Mouse (Mus musculus): ENCODE measurements around the gene Aurkb. TPM values are rescaled to one million over a fixed set of nuclear protein-coding genes. Genes with fewer than 3 reads are reported as not detected.

Gene Aurkb
- polyA plus RNA-seq, 1 experiment from 2014 or later: 139 TPM

DNA sequence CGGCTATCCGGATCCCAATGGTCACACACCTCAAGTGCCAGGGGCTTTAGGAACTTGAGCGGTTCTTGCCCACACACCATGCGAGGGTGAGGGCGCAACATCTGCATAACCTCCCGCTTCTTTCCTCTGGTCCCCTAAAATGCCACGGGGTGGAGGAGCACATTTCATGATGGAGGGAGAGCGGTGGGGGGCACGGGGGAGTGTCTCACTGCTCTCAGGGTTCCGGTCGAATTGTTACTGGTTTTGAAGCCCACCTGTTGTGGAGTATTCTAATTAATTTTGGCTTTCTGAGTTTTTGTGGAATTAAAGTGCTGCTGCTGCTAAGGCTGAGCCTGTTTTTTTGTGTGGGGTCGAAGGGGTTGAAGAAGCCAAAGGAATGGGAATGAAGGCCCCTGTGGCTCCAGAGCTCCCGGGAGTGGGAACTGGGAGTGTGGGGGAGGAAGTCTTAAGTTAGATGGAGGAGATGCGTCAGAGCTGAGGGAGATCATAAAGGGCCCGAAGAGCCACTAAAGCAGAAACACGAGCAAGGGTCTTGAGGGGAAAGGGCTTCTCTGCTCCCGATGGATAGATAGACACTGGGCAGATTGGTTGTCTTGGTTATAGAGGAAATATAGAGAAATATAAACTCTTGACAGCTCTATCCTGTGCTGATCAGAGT lies 15.9 kb downstream of the Aurkb start:
- Histone ChIP-seq H3K4me1 (ENCODE audit: control insufficient read depth, insufficient read depth, low read length) (peaks cover 31% of the 10 kb centered on the region), H3K27ac (ENCODE audit: low read length) (peak overlapping the region; percentile 93), H3K4me2 (ENCODE audit: low read depth, low read length) (peak overlapping the region; percentile 96), H3K27me3 (replicated peaks; ENCODE audit: control insufficient read depth, insufficient read depth, low read length) (no peaks in the 10 kb centered on the region), H3K9ac (ENCODE audit: low read depth, low read length) (peak overlapping the region; percentile 94), H3K9me3 (ENCODE audit: control insufficient read depth, low read length) (no peaks in the 10 kb centered on the region), H3K36me3 (ENCODE audit: control insufficient read depth, insufficient read depth, low read length) (no peaks in the 10 kb centered on the region), H3K4me3 (ENCODE audit: low read length) (peak overlapping the region; percentile 90)
- ATAC-seq: no peak
- 17% methylated on average over 17 of the region's 17 CpGs for WGBS

DNA sequence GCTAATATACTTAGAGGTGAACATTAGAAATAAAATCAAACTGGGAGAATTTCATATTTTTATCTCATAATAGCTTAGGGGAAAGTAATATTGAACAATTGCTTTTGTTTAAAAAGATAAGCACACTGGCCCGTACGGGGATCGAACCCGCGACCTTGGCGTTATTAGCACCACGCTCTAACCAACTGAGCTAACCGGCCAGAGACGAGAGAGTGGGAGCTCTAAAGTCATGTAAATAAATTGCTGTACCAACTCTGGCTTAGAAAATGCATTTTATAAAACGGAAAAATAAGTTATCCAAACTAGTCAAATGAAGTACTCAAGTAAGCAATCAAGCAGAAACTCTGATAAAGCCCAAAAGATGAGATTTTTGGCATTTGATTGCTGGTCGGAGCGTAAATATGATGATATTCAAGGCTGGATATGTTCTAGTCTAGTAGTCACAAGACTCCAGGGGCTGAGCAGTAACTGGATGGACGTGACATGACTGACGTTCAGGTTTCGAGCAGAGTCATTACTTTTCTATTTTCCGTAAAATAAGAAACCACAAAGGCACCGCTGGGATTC lies 16.8 kb downstream of the Aurkb start:
- Histone ChIP-seq H3K27me3 (replicated peaks; ENCODE audit: control insufficient read depth, insufficient read depth, low read length) (no peaks in the 10 kb centered on the region), H3K9me3 (ENCODE audit: control insufficient read depth, low read length) (no peaks in the 10 kb centered on the region), H3K4me3 (ENCODE audit: low read length) (peak overlapping the region; percentile 80), H3K27ac (ENCODE audit: low read length) (peak overlapping the region; percentile 77), H3K36me3 (ENCODE audit: control insufficient read depth, insufficient read depth, low read length) (no peaks in the 10 kb centered on the region), H3K9ac (ENCODE audit: low read depth, low read length) (peak overlapping the region; percentile 37; the same call in 1 of the 2 replicates), H3K4me2 (ENCODE audit: low read depth, low read length) (peak overlapping the region; percentile 56), H3K4me1 (ENCODE audit: control insufficient read depth, insufficient read depth, low read length) (peaks cover 38% of the 10 kb centered on the region)
- no peak for ATAC-seq
- WGBS: 2% methylated on average over 17 of the region's 17 CpGs

DNA sequence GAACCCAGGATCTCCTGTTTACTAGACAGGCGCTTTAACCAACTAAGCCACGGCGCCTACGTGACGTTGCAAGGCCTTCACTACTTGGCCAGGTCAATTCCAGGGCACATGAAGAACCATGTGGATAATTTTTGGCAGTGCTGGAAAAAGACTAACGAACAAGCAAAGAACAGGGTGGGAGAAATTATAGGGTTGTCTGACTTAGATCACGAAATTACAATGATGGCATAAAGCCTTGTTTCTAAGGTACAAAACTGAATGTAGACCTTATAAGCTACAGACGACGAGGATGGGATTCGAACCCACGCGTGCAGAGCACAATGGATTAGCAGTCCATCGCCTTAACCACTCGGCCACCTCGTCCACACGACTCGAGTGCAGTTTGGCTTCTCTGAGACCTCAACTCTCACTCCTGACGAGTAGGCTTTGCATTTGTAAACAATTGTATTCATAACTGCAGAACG lies 17.3 kb downstream of the Aurkb start:
- Histone ChIP-seq H3K9ac (ENCODE audit: low read depth, low read length) (peak overlapping the region; percentile 68), H3K4me1 (ENCODE audit: control insufficient read depth, insufficient read depth, low read length) (peaks cover 43% of the 10 kb centered on the region), H3K27me3 (replicated peaks; ENCODE audit: control insufficient read depth, insufficient read depth, low read length) (no peaks in the 10 kb centered on the region), H3K4me2 (ENCODE audit: low read depth, low read length) (peak overlapping the region; percentile 56), H3K36me3 (ENCODE audit: control insufficient read depth, insufficient read depth, low read length) (no peaks in the 10 kb centered on the region), H3K27ac (ENCODE audit: low read length) (peak overlapping the region; percentile 81), H3K9me3 (ENCODE audit: control insufficient read depth, low read length) (no peaks in the 10 kb centered on the region), H3K4me3 (ENCODE audit: low read length) (peak overlapping the region; percentile 80)
- ATAC-seq: peak; percentile 60
- under 1% methylated on average over 19 of the region's 19 CpGs for WGBS

DNA sequence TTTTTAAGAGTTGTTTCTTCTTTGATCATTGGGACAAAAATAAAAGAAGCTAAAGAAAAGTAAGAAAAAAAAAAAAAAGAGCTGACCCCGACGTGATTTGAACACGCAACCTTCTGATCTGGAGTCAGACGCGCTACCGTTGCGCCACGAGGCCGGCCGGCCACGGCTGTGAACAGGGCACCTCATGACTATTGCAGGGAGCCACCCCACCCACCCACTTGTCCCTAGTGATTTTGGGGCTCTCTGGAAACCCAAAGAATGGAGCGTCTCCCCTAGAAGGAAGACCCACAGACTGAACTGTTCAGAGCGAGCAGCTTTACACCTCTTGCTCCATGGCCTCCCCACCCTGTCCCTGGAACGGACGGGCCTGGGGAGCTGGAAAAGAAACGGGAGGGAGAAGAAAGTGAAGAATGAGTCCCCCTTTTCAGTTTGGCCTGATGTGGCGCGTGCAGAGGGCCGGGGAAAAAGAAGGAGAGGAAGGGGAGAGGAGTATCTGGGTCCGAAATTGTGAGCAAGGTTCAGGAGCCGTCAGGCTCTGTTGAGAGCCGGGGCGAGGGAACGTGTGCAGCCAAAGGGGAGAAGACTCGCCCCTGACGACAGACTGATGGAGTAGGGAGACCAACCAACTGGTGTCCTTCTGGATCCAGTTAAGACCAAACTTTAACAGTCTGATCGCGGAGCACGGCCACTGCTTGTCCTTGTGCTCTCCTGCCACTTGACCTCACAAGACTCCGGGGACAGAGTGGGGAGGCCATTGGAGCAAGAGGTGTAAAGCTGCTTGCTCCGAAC lies 18.2 kb downstream of the Aurkb start:
- Histone ChIP-seq H3K27me3 (replicated peaks; ENCODE audit: control insufficient read depth, insufficient read depth, low read length) (no peaks in the 10 kb centered on the region), H3K4me2 (ENCODE audit: low read depth, low read length) (peak overlapping the region; percentile 83), H3K4me3 (ENCODE audit: low read length) (peak overlapping the region; percentile 80), H3K4me1 (ENCODE audit: control insufficient read depth, insufficient read depth, low read length) (peaks cover 40% of the 10 kb centered on the region), H3K9ac (ENCODE audit: low read depth, low read length) (peak overlapping the region; percentile 80), H3K27ac (ENCODE audit: low read length) (peak overlapping the region; percentile 81), H3K9me3 (ENCODE audit: control insufficient read depth, low read length) (no peaks in the 10 kb centered on the region), H3K36me3 (ENCODE audit: control insufficient read depth, insufficient read depth, low read length) (no peaks in the 10 kb centered on the region)
- WGBS: under 1% methylated on average over 31 of the region's 31 CpGs
- ATAC-seq: no peak

DNA sequence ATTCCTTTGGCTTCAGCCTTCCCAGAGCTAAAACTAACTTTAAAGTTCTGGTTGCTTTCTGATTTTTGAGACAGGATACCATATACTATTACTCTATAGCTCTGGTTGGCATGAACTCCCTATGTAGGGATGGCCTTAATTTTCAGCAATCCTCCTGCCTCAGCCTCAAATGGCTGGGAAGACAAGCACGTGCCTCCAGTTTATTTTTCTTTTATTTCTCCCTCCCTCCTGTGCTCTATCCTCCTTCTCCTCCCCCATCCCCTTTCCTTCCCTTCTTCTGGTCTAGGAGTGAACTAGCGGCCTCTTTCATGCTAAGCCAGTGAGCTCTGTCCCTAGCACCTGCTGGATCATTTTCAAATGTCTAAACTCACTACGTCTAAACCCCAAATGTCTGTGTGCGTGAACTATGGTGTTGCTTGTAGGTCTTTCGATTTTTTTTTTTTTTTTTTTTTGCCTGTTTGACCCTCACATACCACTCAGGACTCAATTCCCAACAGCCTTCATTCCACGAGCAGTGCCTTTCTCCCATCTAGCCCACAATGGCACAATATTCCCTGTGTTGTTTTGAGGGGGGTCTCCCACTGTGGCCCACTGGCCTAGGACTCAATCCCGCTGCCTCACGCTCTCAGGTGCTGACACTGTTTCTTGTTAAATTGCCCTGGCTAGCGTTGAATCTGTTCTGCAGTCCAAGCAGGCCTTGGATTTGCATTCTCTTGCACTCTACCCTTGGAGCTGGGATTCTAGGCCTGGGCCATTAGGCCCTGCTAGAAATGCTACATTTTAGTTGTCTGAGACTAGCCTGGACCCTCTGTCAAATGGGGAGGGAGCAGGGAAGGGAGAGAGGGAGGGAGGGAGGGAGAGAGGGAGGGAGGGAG lies 19.0 kb downstream of the Aurkb start:
- H3K9ac ChIP-seq (ENCODE audit: low read depth, low read length): peak overlapping the region; percentile 80
- H3K27me3 ChIP-seq (replicated peaks; ENCODE audit: control insufficient read depth, insufficient read depth, low read length): no peaks in the 10 kb centered on the region
- WGBS: 61% methylated on average over 9 of the region's 9 CpGs
- no peaks in the 10 kb centered on the region for H3K36me3 ChIP-seq (ENCODE audit: control insufficient read depth, insufficient read depth, low read length)
- peaks cover 38% of the 10 kb centered on the region for H3K4me1 ChIP-seq (ENCODE audit: control insufficient read depth, insufficient read depth, low read length)
- no peaks in the 10 kb centered on the region for H3K9me3 ChIP-seq (ENCODE audit: control insufficient read depth, low read length)
- peak overlapping the region; percentile 80 for H3K4me3 ChIP-seq (ENCODE audit: low read length)
- ATAC-seq: no peak
- peak overlapping the region; percentile 83 for H3K4me2 ChIP-seq (ENCODE audit: low read depth, low read length)
- H3K27ac ChIP-seq (ENCODE audit: low read length): peak overlapping the region; percentile 70

DNA sequence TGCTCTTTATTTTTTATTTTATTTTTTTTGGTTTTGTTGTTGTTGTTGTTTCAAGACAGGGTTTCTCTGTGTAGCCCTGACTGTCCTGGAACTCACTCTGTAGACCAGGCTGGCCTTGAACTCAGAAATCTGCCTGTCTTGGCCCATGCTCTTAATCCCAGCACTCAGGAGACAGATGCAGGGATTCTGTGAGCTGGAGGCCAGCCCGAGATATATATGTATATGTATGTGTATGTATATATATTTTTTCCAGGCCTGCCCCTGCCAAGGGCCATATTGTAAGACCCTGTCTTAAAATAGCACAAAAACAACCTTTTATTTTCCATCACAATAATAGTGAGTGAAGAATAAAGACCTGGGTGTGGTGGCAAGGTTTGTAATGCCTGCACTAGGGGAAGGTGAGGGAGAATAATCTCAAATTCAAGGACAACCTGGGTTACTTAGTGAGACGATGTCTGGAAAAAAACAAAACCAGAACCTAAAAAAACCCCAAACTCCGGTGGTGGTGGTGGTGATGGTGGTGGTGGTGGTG lies 20.0 kb downstream of the Aurkb start:
- Histone ChIP-seq H3K27ac (ENCODE audit: low read length) (no peak overlapping the region), H3K27me3 (replicated peaks; ENCODE audit: control insufficient read depth, insufficient read depth, low read length) (no peaks in the 10 kb centered on the region), H3K9me3 (ENCODE audit: control insufficient read depth, low read length) (no peaks in the 10 kb centered on the region), H3K36me3 (ENCODE audit: control insufficient read depth, insufficient read depth, low read length) (no peaks in the 10 kb centered on the region), H3K9ac (ENCODE audit: low read depth, low read length) (no peak overlapping the region), H3K4me1 (ENCODE audit: control insufficient read depth, insufficient read depth, low read length) (peaks cover 42% of the 10 kb centered on the region), H3K4me3 (ENCODE audit: low read length) (no peak overlapping the region), H3K4me2 (ENCODE audit: low read depth, low read length) (peak overlapping the region; percentile 60)
- 57% methylated on average over 3 of the region's 3 CpGs for WGBS
- ATAC-seq: no peak

- ATAC-seq: no peak
- peak overlapping the region; percentile 64 for H3K9ac ChIP-seq (ENCODE audit: low read depth, low read length)
Observed at GRCm38 (mm10) chr11:69066163-69066861, 20.9 kb downstream of the Aurkb start.

GRCm38 (mm10) chr11:69066956-69067355 lies 21.5 kb downstream of the Aurkb start:
- H3K4me3 ChIP-seq (ENCODE audit: low read length): peak overlapping the region; percentile 39
- ATAC-seq: no peak
- H3K27ac ChIP-seq (ENCODE audit: low read length): peak overlapping the region; percentile 70
- peak overlapping the region; percentile 60 for H3K4me2 ChIP-seq (ENCODE audit: low read depth, low read length)
- no peaks in the 10 kb centered on the region for H3K36me3 ChIP-seq (ENCODE audit: control insufficient read depth, insufficient read depth, low read length)
- H3K27me3 ChIP-seq (replicated peaks; ENCODE audit: control insufficient read depth, insufficient read depth, low read length): no peaks in the 10 kb centered on the region
- peaks cover 39% of the 10 kb centered on the region for H3K4me1 ChIP-seq (ENCODE audit: control insufficient read depth, insufficient read depth, low read length)
- no peaks in the 10 kb centered on the region for H3K9me3 ChIP-seq (ENCODE audit: control insufficient read depth, low read length)
- H3K9ac ChIP-seq (ENCODE audit: low read depth, low read length): peak overlapping the region; percentile 9; the same call in 1 of the 2 replicates
- 11% methylated on average over 8 of the region's 8 CpGs for WGBS

More at GRCm38 (mm10) chr11:69066163-69066861, 20.9 kb downstream of the Aurkb start:
- 3% methylated on average over 29 of the region's 29 CpGs for WGBS
- H3K9me3 ChIP-seq (ENCODE audit: control insufficient read depth, low read length): no peaks in the 10 kb centered on the region
- H3K4me3 ChIP-seq (ENCODE audit: low read length): peak overlapping the region; percentile 39
- peaks cover 39% of the 10 kb centered on the region for H3K4me1 ChIP-seq (ENCODE audit: control insufficient read depth, insufficient read depth, low read length)
- peak overlapping the region; percentile 60 for H3K4me2 ChIP-seq (ENCODE audit: low read depth, low read length)
- no peaks in the 10 kb centered on the region for H3K36me3 ChIP-seq (ENCODE audit: control insufficient read depth, insufficient read depth, low read length)
- no peaks in the 10 kb centered on the region for H3K27me3 ChIP-seq (replicated peaks; ENCODE audit: control insufficient read depth, insufficient read depth, low read length)
- H3K27ac ChIP-seq (ENCODE audit: low read length): no peak overlapping the region

Measured in intestine, embryonic 16.5 days (tissue).